Mouse (Mus musculus): ENCODE data around the gene Arid4a.

DNA sequence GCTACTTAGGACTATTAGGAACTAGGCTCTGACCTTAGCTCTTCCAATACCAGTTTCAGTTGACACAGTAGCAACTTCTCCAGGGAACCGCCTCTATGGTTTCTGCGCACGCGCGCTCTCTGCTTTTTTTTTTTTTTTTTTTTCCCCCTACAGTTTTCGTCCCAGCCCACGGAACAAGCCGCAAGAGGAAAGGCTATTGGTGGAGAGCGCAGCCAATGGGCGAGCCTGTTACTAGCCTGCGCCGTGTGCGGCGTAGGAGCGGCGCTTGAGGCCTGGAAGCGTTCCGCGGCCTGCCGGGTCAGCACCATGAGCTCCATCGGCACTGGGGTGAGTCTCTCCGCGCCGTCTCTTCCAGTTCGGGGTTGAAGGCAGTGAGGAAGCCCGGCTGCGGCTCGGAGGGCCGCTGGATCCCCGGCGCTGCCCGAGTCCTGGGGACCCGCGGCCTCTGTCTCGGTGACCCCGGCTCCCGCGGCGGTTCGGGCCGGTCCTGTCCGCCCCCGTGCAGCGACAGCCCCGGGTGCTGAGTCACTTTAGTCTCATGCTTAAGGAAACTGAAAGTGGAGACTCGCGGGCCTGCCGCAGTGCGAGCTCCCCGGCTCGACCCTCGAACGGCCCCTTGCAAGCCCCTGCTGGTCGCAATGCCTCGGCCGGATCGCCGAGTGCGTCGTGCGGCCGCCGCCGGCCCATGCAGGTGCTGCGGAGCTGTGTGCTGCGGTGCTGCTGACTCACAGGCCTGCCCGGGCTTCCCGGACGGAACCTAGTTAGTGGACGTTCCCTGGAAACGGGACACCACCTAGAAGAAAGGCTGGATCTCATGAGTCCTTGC is 41.1 kb upstream of the Arid4a start, which contains the start of gene Psma3:
- TF ChIP-seq CHD2 (IDR thresholded peaks at IDR 0.05; ENCODE audit: low read depth, low read length) (no peak), HCFC1 (IDR thresholded peaks at IDR 0.05; ENCODE audit: borderline replicate concordance, insufficient read depth, low read length) (peak; percentile 72; the same call in 1 of the 2 replicates), ZNF384 (IDR thresholded peaks at IDR 0.05; ENCODE audit: low read depth, low read length) (peak; percentile 99), ZC3H11A (IDR thresholded peaks at IDR 0.05; ENCODE audit: borderline replicate concordance, low read depth, low read length) (no peak)

All from ES-E14 (cell line).